Mouse (Mus musculus) hindbrain, embryonic 13.5 days (tissue): ENCODE results near the gene Dmtf1. TPM values are rescaled to one million over a fixed set of nuclear protein-coding genes. Genes with fewer than 3 reads are reported as not detected.
A peak's percentile ranks its signal among the peaks of the same experiment; 100 is the strongest.
"Not testable (repeated sequence)": the region's sequence is repeated elsewhere in the genome, so short reads cannot be mapped to it uniquely, and the experiment has no call there.

ENCODE experiments used
- ATAC-seq: fragments of 200-750 bp; cut with Nextera tagmentation; 2 replicates; pipeline ENCODE4 v1.8.0; 2017; ENCODE audit warnings: moderate TSS enrichment; ENCODE audit not compliant: low FRiP score
- H3K27ac ChIP-seq: fragments of 300-500 bp; sonication (generic); 2 replicates; pipeline ENCODE4 v1.5.1; 2015; ENCODE audit warnings: inconsistent platforms, mild to moderate bottlenecking, moderate library complexity
- H3K27me3 ChIP-seq: fragments of 300-500 bp; sonication (generic); 2 replicates; pipeline ENCODE4 v1.6.1; 2015; ENCODE audit warnings: mild to moderate bottlenecking, inconsistent platforms
- H3K36me3 ChIP-seq: fragments of 300-500 bp; sonication (generic); 2 replicates; pipeline ENCODE4 v1.6.1; 2015; ENCODE audit warnings: mild to moderate bottlenecking, inconsistent platforms
- H3K4me1 ChIP-seq: fragments of 300-500 bp; sonication (generic); replicated peaks from 2 replicates; pipeline ENCODE4 v1.6.1; 2015; ENCODE audit warnings: inconsistent platforms
- H3K4me2 ChIP-seq: fragments of 300-500 bp; sonication (generic); 2 replicates; pipeline ENCODE4 v1.6.1; 2015; ENCODE audit warnings: inconsistent platforms, mild to moderate bottlenecking, moderate library complexity
- H3K4me3 ChIP-seq: fragments of 300-500 bp; sonication (generic); 2 replicates; pipeline ENCODE4 v1.5.1; 2015; ENCODE audit warnings: mild to moderate bottlenecking, inconsistent platforms
- H3K9ac ChIP-seq: fragments of 300-500 bp; sonication (generic); 2 replicates; pipeline ENCODE4 v1.6.1; 2015; ENCODE audit warnings: mild to moderate bottlenecking, inconsistent platforms
- H3K9me3 ChIP-seq: fragments of 300-500 bp; sonication (generic); 2 replicates; pipeline ENCODE4 v1.6.1; 2016; ENCODE audit warnings: inconsistent platforms
- WGBS: fragments of 180-500 bp; shearing (Covaris S2); methylation state at CpG from one replicate; pipeline ENCODE4 v1.1.7; 2015; 5-methylcytosine and 5-hydroxymethylcytosine counted together
- polyA plus RNA-seq: library from polyadenylated mRNA; unstranded; fragments of >200 nt; fragmentation: Nextera tagmentation; extraction: Ambion mirVana; gene quantifications from 2 replicates; pipeline ENCODE4 v1.2.1, GENCODE M21; 2015

Dmtf1 gene
- polyA plus RNA-seq = 64.8 and 65.7 TPM in 2 replicates

- Histone ChIP-seq H3K4me3 (peak within 1 kb of the TSS; percentile 94), H3K36me3 (no peaks in the 10 kb centered on the region), H3K4me2 (peak within 1 kb of the TSS; percentile 72), H3K27ac (peak within 1 kb of the TSS; percentile 100), H3K27me3 (no peaks in the 10 kb centered on the region), H3K9me3 (no peaks in the 10 kb centered on the region), H3K9ac (peak within 1 kb of the TSS; percentile 95), H3K4me1 (peaks cover 25% of the 10 kb centered on the region)
- peak; percentile 96 for ATAC-seq
- WGBS = under 1% methylated on average over 55 of the region's 64 CpGs
These were observed at the start of gene Dmtf1 for GRCm38 (mm10) chr5:9161456-9162041. Gene Dmtf1 (minus strand): TSS chr5:9161776.

- no peak overlapping the region for H3K4me3 ChIP-seq
- H3K9me3 ChIP-seq = no peaks in the 10 kb centered on the region
- ATAC-seq = no peak
- 72% methylated on average over 1 of the region's 1 CpGs for WGBS
- H3K4me2 ChIP-seq = no peak overlapping the region
- H3K27ac ChIP-seq = no peak overlapping the region
- no peaks in the 10 kb centered on the region for H3K4me1 ChIP-seq
- H3K9ac ChIP-seq = no peak overlapping the region
- no peaks in the 10 kb centered on the region for H3K27me3 ChIP-seq
- H3K36me3 ChIP-seq = no peaks in the 10 kb centered on the region
These were observed 24.9 kb upstream of the Dmtf1 start for GRCm38 (mm10) chr5:9186467-9186866.

- Histone ChIP-seq H3K36me3 (no peaks in the 10 kb centered on the region), H3K9ac (no peak overlapping the region), H3K27ac (no peak overlapping the region), H3K4me3 (no peak overlapping the region), H3K9me3 (no peaks in the 10 kb centered on the region), H3K27me3 (no peaks in the 10 kb centered on the region), H3K4me2 (no peak overlapping the region), H3K4me1 (no peaks in the 10 kb centered on the region)
- 81% methylated on average over 2 of the region's 2 CpGs for WGBS
- no peak for ATAC-seq
These were observed 11.7 kb upstream of the Dmtf1 start for GRCm38 (mm10) chr5:9173295-9173694.

DNA sequence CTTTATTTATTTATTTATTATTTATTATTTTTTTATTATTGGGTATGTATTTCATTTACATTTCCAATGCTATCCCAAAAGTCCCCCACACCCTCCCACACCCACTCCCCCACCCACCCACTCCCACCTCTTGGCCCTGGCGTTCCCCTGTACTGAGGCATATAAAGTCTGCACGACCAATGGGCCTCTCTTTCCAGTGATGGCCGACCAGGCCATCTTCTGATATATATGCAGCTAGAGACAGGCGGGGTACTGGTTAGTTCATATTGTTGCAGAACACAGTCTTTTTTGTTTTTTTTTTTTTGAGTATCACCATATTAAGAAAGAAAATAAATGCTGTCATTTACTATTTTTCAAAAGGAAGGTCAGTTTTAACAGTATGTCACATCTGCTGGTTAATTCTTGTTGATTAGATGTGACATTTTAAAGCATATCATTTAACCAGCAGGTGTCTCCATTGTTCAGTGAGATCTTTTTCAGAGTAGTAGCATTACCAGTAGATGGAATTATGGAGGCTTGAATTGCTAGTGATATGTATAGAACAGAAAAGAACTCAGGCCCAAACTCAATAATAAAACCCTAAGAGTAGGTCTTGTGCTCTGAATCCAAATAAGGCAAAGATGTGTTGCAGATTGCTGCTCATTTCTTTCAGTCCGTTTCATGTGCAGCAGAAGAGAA is 7.9 kb upstream of the Dmtf1 start:
- H3K9me3 ChIP-seq, H3K36me3 ChIP-seq, H3K4me2 ChIP-seq, H3K27me3 ChIP-seq, H3K9ac ChIP-seq, H3K4me3 ChIP-seq, H3K27ac ChIP-seq, H3K4me1 ChIP-seq: not testable (repeated sequence)
- 82% methylated on average over 5 of the region's 5 CpGs for WGBS
- peak; percentile 58; the same call in 1 of the 2 replicates for ATAC-seq

- Histone ChIP-seq H3K4me1 (peaks cover 6% of the 10 kb centered on the region), H3K27me3 (no peaks in the 10 kb centered on the region), H3K36me3 (no peaks in the 10 kb centered on the region), H3K4me3 (no peak overlapping the region), H3K27ac (no peak overlapping the region), H3K4me2 (no peak overlapping the region), H3K9me3 (no peaks in the 10 kb centered on the region), H3K9ac (no peak overlapping the region)
- no peak for ATAC-seq
- 82% methylated on average over 8 of the region's 8 CpGs for WGBS
These were observed 4.8 kb upstream of the Dmtf1 start for GRCm38 (mm10) chr5:9166366-9166765.

DNA sequence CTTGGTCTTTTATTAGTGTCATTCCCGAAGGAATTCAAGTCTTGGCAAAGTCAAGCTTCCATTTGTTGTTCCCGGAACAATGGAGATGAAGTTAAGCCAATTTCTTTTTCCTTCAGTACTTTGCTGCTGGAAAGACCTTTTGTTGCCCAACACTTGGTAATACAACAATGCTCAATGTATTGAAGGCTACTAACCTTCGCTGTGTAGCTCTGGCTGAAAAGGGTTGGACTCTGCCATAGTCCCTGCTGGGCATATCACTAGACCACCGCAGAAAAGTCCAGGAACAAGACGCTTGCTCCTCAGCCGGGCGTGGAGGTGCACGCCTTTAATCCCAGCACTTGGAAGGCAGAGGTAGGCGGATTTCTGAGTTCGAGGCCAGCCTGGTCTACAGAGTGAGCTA is 3.6 kb upstream of the Dmtf1 start:
- not testable (repeated sequence) for H3K4me3 ChIP-seq, H3K9me3 ChIP-seq, H3K9ac ChIP-seq, H3K27me3 ChIP-seq, H3K27ac ChIP-seq, H3K36me3 ChIP-seq, H3K4me1 ChIP-seq, H3K4me2 ChIP-seq, ATAC-seq
- 92% methylated on average over 10 of the region's 10 CpGs for whole genome bisulfite sequencing

- 93% methylated on average over 3 of the region's 3 CpGs for WGBS
- Histone ChIP-seq H3K4me2 (no peak overlapping the region), H3K9me3 (no peaks in the 10 kb centered on the region), H3K4me3 (no peak overlapping the region), H3K27me3 (no peaks in the 10 kb centered on the region), H3K27ac (no peak overlapping the region), H3K9ac (no peak overlapping the region), H3K4me1 (peaks cover 18% of the 10 kb centered on the region), H3K36me3 (no peaks in the 10 kb centered on the region)
- ATAC-seq = no peak
These were observed 1.8 kb upstream of the Dmtf1 start for GRCm38 (mm10) chr5:9163411-9163810.

DNA sequence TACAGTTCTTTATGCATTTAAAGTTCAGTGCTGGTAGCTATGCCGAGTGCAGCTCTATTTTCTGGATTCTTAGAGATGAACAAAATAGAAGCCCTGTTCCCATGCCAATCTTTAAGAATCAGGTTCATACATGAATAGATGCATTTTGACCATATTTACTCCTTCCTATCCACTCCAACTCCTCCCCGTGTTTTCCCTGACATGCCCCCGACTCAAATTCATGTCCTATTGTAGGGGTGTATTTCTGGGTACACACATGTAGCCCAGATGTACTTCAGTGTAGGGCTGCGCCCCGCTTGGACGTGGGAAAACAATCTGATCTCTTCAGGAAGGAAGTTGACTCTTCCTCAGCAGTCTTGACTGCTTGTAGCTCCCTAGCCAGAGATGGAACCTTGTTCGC is 512 bp upstream of the Dmtf1 start:
- 20% methylated on average over 7 of the region's 7 CpGs for WGBS

GRCm38 (mm10) chr5:9160831-9161455 is 633 bp downstream of the Dmtf1 start:
- peak overlapping the region; percentile 95 for H3K9ac ChIP-seq
- H3K9me3 ChIP-seq = no peaks in the 10 kb centered on the region
- no peaks in the 10 kb centered on the region for H3K36me3 ChIP-seq
- H3K27me3 ChIP-seq = no peaks in the 10 kb centered on the region
- H3K4me3 ChIP-seq = peak overlapping the region; percentile 94
- peak overlapping the region; percentile 68 for H3K4me2 ChIP-seq
- ATAC-seq = peak; percentile 82
- H3K27ac ChIP-seq = peak overlapping the region; percentile 100
- under 1% methylated on average over 50 of the region's 55 CpGs for whole genome bisulfite sequencing
- H3K4me1 ChIP-seq = peaks cover 25% of the 10 kb centered on the region

More for the DNA sequence above, 512 bp upstream of the Dmtf1 start:
- peak; percentile 26 for ATAC-seq
- peak overlapping the region; percentile 94 for H3K4me3 ChIP-seq
- peaks cover 23% of the 10 kb centered on the region for H3K4me1 ChIP-seq
- H3K36me3 ChIP-seq = no peaks in the 10 kb centered on the region
- no peaks in the 10 kb centered on the region for H3K27me3 ChIP-seq
- peak overlapping the region; percentile 100 for H3K27ac ChIP-seq
- H3K9ac ChIP-seq = peak overlapping the region; percentile 81
- no peaks in the 10 kb centered on the region for H3K9me3 ChIP-seq
- peak overlapping the region; percentile 72 for H3K4me2 ChIP-seq

DNA sequence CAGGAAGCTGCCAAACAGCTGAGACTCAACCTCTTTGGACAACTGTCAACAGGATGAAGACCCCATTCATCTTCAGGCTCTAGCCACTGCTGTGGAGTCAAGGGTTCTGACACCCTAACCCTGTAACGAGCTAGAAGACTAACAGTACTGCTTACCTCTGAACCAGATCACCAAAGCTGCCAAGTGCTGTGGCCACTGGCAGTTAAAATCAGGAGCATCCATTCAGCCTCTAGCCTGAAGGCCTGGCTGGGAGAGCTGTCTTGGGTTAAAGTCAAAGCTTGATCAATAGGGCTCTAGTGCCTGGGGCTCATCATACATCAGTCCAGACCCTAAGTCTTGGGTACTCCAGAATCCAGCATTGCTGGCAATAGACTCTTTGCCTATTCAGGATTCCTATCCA is 4.2 kb downstream of the Dmtf1 start:
- Histone ChIP-seq H3K9ac (no peak overlapping the region), H3K4me2 (no peak overlapping the region), H3K9me3 (no peaks in the 10 kb centered on the region), H3K36me3 (no peaks in the 10 kb centered on the region), H3K4me3 (no peak overlapping the region), H3K27ac (no peak overlapping the region), H3K27me3 (no peaks in the 10 kb centered on the region), H3K4me1 (peaks cover 21% of the 10 kb centered on the region)
- 82% methylated on average over 1 of the region's 1 CpGs for WGBS
- ATAC-seq = no peak

- Histone ChIP-seq H3K9ac (no peak overlapping the region), H3K4me1 (peaks cover 19% of the 10 kb centered on the region), H3K4me2 (no peak overlapping the region), H3K4me3 (no peak overlapping the region), H3K27me3 (no peaks in the 10 kb centered on the region), H3K27ac (no peak overlapping the region), H3K36me3 (no peaks in the 10 kb centered on the region), H3K9me3 (no peaks in the 10 kb centered on the region)
- no peak for ATAC-seq
These were observed 4.8 kb downstream of the Dmtf1 start for GRCm38 (mm10) chr5:9156746-9157145.

- H3K27me3 ChIP-seq = no peaks in the 10 kb centered on the region
- no peaks in the 10 kb centered on the region for H3K4me1 ChIP-seq
- H3K9ac ChIP-seq = no peak overlapping the region
- no peaks in the 10 kb centered on the region for H3K9me3 ChIP-seq
- no peak overlapping the region for H3K4me3 ChIP-seq
- H3K27ac ChIP-seq = no peak overlapping the region
- ATAC-seq = no peak
- peaks cover 32% of the 10 kb centered on the region for H3K36me3 ChIP-seq
- WGBS = 95% methylated on average over 8 of the region's 8 CpGs
- H3K4me2 ChIP-seq = no peak overlapping the region
These were observed 12.2 kb downstream of the Dmtf1 start for GRCm38 (mm10) chr5:9149273-9149850.
